Mouse (Mus musculus): ENCODE results near the gene Zcchc14. TPM values are rescaled to one million over a fixed set of nuclear protein-coding genes. Genes with fewer than 3 reads are reported as not detected.

Zcchc14 gene
- polyA plus RNA-seq, 1 experiment from 2014 or later: 20.1 TPM

DNA sequence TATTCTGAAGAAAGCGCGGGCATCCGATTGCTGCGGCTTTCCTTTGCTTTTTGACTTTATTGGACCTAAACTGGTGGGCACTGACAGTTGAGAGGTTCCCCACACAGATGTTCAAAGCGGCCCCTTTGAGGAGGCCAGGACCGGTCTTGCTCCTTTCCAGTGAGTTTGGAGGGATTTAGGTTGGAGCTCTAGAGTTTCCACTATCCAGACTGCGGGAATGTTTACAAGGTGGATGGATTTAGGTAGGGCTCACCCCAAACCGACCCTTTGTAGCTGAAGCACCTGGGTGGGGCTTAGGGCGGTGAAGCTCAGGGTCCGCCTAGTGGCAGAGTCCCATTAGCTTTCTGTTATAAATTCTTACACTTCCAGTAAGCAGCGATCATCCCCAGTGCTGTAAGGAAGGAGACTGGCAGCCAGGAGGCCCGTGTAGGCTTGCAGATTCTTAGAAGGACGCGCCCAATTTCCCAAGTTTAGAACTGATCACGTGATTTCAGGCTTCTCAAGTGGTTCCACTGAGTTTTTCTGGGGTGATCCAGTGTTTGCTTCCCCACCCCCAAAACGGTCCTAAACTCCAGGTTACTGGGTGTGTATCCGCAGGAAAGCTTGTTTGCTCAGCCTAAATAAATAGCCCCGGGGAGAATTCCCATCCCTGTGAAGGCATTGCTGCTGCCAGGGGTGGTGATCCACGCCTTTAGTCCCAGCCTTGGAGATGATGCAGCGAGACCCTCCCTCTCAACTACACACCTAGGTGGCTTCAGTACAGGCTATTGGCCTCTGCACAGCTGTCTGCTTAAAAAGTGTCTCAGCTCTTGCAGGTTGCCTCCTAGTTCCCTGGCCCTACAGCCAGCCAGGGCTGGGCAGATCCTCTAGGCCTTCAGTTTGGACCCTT, 61.3 kb downstream of the Zcchc14 start:
- Histone ChIP-seq H3K27ac (peak overlapping the region; percentile 39; the same call in 1 of the 2 replicates), H3K36me3 (peaks cover 31% of the 10 kb centered on the region), H3K4me2 (replicated peaks) (peak overlapping the region; percentile 93), H3K4me1 (peaks cover 23% of the 10 kb centered on the region), H3K9ac (peak overlapping the region; percentile 93), H3K27me3 (no peaks in the 10 kb centered on the region), H3K4me3 (peak overlapping the region; percentile 94), H3K9me3 (peaks cover 5% of the 10 kb centered on the region; the same call in 1 of the 2 replicates)
- ATAC-seq (ENCODE audit: low FRiP score, low read depth): no peak
- WGBS: 15% methylated on average over 20 of the region's 20 CpGs

DNA sequence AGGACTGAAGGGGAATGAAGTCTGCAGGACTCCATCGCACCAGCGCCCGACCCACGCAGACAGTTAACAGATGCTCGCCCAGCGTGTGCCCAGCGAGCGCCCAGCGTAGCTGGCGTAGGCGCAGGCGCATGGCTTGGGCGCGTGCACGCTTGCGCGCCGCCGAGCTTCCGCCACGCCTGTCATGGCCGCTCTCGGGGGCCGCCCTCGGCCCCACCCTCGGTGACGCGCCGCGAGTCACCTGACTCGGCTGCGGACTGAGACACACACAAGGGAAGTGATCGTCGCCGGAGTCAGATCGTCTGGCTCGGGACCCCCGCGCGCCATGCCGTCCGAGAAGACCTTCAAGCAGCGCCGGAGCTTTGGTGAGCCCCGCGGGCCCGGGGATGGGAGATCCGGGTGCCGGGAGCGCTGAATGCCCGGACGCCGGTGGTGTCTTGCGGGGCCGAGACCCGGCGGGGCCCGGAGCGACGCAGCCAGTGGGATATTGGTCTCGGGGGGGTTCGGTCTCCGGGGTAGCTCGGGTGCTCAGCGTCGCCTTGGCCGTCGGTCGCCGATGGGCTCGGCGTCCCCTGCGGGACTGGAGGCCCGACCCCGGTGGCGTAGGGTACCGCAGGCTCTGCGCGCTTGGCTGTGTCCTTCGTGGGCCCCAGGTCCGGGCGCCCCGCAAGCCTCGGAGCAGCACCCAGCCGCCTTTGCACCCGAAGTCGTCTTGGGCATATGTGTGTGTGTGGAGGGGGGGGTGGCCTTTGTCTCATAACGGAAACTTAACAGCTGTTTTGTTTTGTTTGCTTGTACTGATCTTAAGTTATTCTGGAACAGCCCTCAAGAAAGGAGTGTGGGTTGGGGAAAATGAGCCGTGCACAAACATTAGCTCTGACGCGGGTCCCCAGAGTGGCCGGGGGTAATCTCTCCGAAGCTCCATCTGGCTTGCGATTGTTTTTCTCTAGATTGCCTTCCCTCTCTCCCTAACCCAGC, 62.2 kb downstream of the Zcchc14 start, which contains the start of gene Map1lc3b:
Gene Map1lc3b, plus strand, starts transcription at position 159 of the 975 bp plus-strand sequence.
- ATAC-seq (ENCODE audit: low FRiP score, low read depth): peak; percentile 88
- H3K27ac ChIP-seq: peak within 1 kb of the TSS; percentile 39; the same call in 1 of the 2 replicates
- peaks cover 5% of the 10 kb centered on the region; the same call in 1 of the 2 replicates for H3K9me3 ChIP-seq
- under 1% methylated on average over 93 of the region's 94 CpGs for WGBS
- H3K36me3 ChIP-seq: peaks cover 22% of the 10 kb centered on the region
- no peaks in the 10 kb centered on the region for H3K27me3 ChIP-seq
- H3K4me2 ChIP-seq (replicated peaks): peak within 1 kb of the TSS; percentile 93
- H3K9ac ChIP-seq: peak within 1 kb of the TSS; percentile 93
- peaks cover 23% of the 10 kb centered on the region for H3K4me1 ChIP-seq
- peak within 1 kb of the TSS; percentile 94 for H3K4me3 ChIP-seq

DNA sequence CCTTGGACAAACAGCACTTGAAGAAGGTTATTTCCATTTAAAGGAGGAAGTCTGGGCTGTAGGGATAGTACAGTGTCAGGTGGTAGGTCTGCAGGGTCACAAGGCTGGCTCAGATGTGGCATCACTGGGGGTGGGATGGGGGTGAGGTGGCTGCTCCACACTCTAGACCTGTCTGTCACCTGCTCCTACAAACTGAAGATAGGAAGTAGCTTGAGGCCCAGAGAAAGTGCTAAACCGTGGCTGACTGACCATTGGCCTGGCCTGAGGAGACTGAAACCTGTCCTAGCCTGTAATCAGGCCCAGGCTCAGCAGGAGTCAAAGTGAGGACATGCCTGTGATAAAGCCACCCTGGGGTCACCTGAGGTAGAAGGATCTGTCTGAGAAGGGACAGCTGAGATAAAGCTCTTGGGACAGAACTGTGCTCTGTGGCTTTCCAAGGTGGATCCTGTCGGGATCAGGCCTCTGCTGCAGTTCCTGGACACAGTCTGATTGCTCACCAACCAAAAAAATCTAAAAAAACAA, 63.4 kb downstream of the Zcchc14 start:
- H3K4me1 ChIP-seq: peaks cover 27% of the 10 kb centered on the region
- WGBS: 45% methylated on average over 2 of the region's 2 CpGs
- H3K27ac ChIP-seq: no peak overlapping the region
- H3K36me3 ChIP-seq: peaks cover 11% of the 10 kb centered on the region
- H3K27me3 ChIP-seq: no peaks in the 10 kb centered on the region
- no peak overlapping the region for H3K9ac ChIP-seq
- H3K4me2 ChIP-seq (replicated peaks): no peak overlapping the region
- no peak for ATAC-seq (ENCODE audit: low FRiP score, low read depth)
- H3K4me3 ChIP-seq: 0 out of 2 replicates have a peak overlapping the region, but pooled peaks have one; percentile 94
- no peaks in the 10 kb centered on the region for H3K9me3 ChIP-seq

DNA sequence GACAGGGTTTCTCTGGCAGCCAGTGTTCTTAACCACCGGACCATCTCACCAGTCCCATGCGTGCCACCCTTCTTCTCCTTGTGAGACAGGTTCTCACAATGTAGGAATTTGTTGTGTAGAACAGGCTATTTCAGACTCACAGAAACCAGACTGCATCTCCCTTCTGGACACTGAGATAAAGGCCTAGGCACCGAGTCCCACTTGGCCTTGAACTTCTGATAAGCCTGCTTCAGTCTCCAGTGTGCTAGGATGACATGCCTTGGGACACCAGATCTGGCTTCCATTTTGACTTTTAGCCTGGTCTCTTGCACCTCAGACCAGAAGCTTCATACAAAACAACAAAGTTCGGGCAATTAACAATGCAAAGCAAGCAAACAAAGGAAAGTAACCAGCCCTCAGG, 64.0 kb downstream of the Zcchc14 start:
- no peak overlapping the region for H3K4me2 ChIP-seq (replicated peaks)
- WGBS: 86% methylated on average over 4 of the region's 4 CpGs
- H3K9me3 ChIP-seq: no peaks in the 10 kb centered on the region
- no peak overlapping the region for H3K9ac ChIP-seq
- no peaks in the 10 kb centered on the region for H3K27me3 ChIP-seq
- peaks cover 6% of the 10 kb centered on the region for H3K36me3 ChIP-seq
- H3K4me1 ChIP-seq: peaks cover 27% of the 10 kb centered on the region
- H3K4me3 ChIP-seq: no peak overlapping the region
- ATAC-seq (ENCODE audit: low FRiP score, low read depth): no peak
- H3K27ac ChIP-seq: no peak overlapping the region

DNA sequence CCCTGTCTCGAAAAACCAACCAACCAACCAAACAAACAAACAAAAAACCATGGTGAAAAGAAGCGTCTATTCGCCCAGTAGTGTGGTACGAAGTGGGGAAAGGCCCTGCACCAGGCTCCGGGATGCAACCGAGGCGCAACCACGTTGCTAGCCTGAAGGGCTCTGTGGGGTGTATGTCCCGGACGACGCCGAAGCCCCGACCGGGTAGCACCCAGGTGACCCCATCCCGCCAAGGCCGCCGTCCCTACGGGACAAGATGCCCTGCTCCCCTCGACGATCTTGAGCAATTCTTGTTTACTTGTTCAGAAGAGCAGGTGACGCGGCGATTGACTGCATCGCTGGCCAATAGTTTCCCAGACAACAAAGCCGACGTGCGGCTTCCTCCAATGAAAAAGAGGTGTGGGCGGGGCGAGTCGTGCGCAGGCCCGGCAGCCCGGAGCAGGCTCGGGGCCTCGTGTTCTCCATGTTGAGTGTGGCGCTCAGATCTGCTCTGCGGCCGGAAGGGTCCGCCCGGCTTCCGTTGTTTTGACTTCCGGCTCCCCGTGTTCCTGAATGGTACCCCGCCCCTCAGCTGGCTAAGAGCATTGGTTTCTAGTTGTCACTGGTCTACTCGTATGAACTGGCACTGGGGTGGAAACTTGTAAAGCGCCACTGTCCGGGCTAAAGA, 67.4 kb downstream of the Zcchc14 start:
- Histone ChIP-seq H3K27me3 (0 out of 2 replicates have a peak, but pooled peaks cover under 1% of the 10 kb centered on the region), H3K4me3 (peak overlapping the region; percentile 68), H3K4me1 (peaks cover 9% of the 10 kb centered on the region), H3K4me2 (replicated peaks) (peak overlapping the region; percentile 72), H3K9me3 (no peaks in the 10 kb centered on the region), H3K36me3 (no peaks in the 10 kb centered on the region), H3K9ac (peak overlapping the region; percentile 67), H3K27ac (no peak overlapping the region)
- peak; percentile 96 for ATAC-seq (ENCODE audit: low FRiP score, low read depth)
- 2% methylated on average over 47 of the region's 47 CpGs for WGBS

DNA sequence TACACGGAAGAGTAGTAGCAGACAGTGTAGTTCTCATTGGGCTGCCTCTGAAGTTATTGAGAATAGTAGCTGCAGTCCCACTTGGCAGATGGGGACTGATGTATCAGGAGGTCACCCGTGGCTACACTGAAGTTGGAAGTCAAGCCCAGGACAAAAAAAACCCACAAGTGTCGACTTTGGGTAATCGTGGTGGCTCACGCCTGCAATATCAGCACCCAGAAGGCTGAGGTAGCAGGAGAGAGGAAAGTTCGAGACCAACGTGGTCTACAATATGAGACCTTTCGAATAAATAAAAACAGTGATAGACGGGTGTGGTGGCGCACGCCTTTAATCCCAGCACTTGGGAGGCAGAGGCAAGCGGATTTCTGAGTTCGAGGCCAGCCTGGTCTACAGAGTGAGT, 68.0 kb downstream of the Zcchc14 start:
- peak overlapping the region; percentile 68 for H3K4me3 ChIP-seq
- ATAC-seq (ENCODE audit: low FRiP score, low read depth): no peak
- peaks cover 7% of the 10 kb centered on the region for H3K4me1 ChIP-seq
- 39% methylated on average over 13 of the region's 13 CpGs for WGBS
- no peak overlapping the region for H3K27ac ChIP-seq
- H3K9ac ChIP-seq: 0 out of 2 replicates have a peak overlapping the region, but pooled peaks have one; percentile 19
- no peaks in the 10 kb centered on the region for H3K9me3 ChIP-seq
- H3K36me3 ChIP-seq: no peaks in the 10 kb centered on the region
- peaks cover 5% of the 10 kb centered on the region; the same call in 1 of the 2 replicates for H3K27me3 ChIP-seq
- peak overlapping the region; percentile 72 for H3K4me2 ChIP-seq (replicated peaks)

DNA sequence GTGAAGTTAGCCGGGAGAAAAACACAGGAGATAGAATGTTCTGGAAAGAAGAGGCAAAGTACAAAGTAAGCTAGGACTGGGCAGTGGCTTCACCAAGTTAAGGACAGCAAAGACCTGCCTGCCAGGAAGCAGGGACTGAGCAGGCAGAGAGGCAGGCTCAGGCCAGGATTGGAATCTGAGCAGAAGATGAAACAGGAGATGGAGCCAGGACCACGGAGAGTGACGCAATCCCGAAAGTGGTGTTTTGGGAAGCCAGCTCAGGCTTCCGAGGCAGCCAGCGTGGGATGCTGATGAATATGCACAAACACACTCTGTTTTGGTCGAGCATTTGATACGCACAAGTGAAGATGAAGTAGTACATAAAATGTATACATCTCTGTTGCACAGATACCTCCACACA, 69.0 kb downstream of the Zcchc14 start:
- Histone ChIP-seq H3K4me2 (replicated peaks) (no peak overlapping the region), H3K36me3 (no peaks in the 10 kb centered on the region), H3K9me3 (no peaks in the 10 kb centered on the region), H3K27me3 (peaks cover 5% of the 10 kb centered on the region; the same call in 1 of the 2 replicates), H3K4me1 (peaks cover 7% of the 10 kb centered on the region), H3K9ac (no peak overlapping the region), H3K27ac (no peak overlapping the region), H3K4me3 (no peak overlapping the region)
- ATAC-seq (ENCODE audit: low FRiP score, low read depth): no peak
- 49% methylated on average over 8 of the region's 8 CpGs for WGBS

DNA sequence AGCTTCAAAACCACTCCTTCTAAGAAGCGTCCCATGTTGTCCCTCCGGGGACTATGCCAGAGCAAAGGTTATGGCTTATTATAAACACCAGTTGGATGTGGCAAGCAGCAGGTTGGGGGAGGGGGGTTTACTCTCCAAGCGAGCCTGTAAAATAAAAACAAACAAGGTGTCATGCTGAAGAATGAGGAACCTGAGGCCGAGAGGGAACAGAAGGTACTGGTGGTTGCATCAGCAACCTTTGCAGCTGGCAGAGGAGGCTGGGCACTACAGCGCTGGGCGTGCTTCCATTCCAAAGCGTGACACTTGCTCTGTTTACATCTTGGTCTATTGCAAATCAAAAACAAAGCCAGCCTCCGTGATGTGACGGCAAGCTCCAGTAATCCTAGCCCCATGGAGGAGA, 72.2 kb downstream of the Zcchc14 start:
- Histone ChIP-seq H3K4me1 (peaks cover 33% of the 10 kb centered on the region), H3K9ac (no peak overlapping the region), H3K9me3 (no peaks in the 10 kb centered on the region), H3K27ac (no peak overlapping the region), H3K27me3 (peaks cover 5% of the 10 kb centered on the region; the same call in 1 of the 2 replicates), H3K4me2 (replicated peaks) (no peak overlapping the region), H3K4me3 (no peak overlapping the region), H3K36me3 (no peaks in the 10 kb centered on the region)
- WGBS: 17% methylated on average over 9 of the region's 9 CpGs
- ATAC-seq (ENCODE audit: low FRiP score, low read depth): no peak

DNA sequence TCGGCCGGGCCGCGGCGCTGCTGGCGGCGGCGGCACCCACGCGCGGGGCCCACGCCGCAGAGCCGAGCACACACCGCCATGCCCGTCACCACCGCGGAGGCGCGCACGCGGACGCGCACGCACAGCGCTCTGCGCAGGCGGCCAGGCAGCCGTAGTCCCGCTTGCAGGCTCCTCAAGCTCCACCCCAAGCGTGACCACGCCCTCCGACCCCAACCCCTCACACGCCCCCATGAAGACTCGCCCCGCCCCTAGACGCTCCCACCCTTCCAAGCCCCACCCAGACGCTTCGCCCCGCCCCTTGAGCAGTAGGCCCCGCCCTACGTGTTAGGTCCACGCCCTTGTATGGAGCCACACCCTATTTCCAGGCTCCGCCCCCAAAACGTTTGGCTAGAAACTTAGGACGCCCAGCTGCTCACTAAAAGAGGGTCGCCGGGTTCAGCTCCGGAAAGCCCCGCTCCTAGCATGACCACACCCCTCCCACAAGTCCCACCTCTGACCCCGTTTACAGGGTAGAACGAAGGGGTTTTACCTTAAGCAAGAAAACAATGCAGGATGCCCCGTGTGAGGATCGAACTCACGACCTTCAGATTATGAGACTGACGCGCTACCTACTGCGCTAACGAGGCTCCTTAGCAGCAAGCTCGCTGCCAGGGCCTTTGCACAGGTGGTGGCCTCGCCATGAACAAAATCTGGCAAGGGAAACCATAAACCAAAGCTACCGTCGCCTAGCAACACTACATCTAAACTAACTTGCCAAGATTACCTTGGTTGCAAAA, 73.8 kb downstream of the Zcchc14 start, which contains the start of gene Fbxo31:
Gene Fbxo31, minus strand, starts transcription at position 131 of the 776 bp plus-strand sequence.
- H3K4me2 ChIP-seq (replicated peaks): peak within 1 kb of the TSS; percentile 94
- WGBS: 1% methylated on average over 53 of the region's 63 CpGs
- H3K4me1 ChIP-seq: peaks cover 34% of the 10 kb centered on the region
- no peaks in the 10 kb centered on the region for H3K36me3 ChIP-seq
- peak; percentile 92 for ATAC-seq (ENCODE audit: low FRiP score, low read depth)
- no peaks in the 10 kb centered on the region for H3K9me3 ChIP-seq
- peak within 1 kb of the TSS; percentile 91 for H3K4me3 ChIP-seq
- H3K27ac ChIP-seq: peak within 1 kb of the TSS; percentile 55
- peaks cover 5% of the 10 kb centered on the region; the same call in 1 of the 2 replicates for H3K27me3 ChIP-seq
- H3K9ac ChIP-seq: peak within 1 kb of the TSS; percentile 88

DNA sequence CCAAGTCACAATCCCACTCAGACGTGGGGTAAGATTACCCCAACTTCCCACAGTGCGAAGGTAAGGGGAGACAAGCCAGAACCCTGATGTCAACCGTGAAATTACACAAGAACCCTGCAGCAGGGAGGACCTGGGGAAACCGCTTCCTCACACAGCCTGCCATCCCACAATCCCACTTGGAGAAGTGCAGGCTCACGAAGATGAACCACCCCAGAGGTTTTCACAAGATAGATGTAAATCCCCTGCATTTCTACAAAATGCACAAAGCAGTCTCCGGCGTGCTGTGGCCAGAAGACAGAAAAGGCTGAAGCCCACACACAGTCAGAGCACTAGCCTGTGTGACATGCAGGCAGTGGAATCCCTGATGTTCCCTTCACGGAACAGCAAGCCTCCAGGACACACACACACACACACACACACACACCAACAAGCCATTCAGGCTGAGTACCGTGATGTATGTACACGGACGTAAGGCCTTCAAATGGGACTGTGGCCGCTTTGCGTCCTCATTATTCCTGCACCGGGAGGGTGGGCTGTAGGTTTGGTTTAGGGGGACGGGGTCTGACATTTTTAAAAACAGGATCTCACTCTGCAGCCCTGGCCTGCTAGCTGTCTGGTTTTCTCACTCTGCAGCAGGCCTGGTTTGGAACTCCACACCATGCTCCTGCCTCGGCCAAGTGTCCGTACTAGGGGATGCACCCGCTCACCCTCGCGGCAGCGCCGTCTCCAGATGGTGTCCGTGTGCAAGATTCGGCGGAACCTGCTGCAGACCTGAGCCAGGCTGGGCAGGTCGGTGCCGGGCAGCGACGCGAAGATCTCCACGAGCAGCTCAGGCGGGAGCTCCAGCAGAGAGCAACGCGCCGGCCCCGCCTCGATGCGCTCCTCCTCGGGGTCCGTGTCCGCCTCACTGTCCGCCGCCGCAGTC, 74.7 kb downstream of the Zcchc14 start:
- peaks cover 39% of the 10 kb centered on the region for H3K4me1 ChIP-seq
- peak; percentile 49 for ATAC-seq (ENCODE audit: low FRiP score, low read depth)
- H3K9me3 ChIP-seq: no peaks in the 10 kb centered on the region
- H3K36me3 ChIP-seq: no peaks in the 10 kb centered on the region
- H3K9ac ChIP-seq: peak overlapping the region; percentile 88
- peak overlapping the region; percentile 94 for H3K4me2 ChIP-seq (replicated peaks)
- peaks cover 5% of the 10 kb centered on the region; the same call in 1 of the 2 replicates for H3K27me3 ChIP-seq
- H3K27ac ChIP-seq: peak overlapping the region; percentile 55
- 2% methylated on average over 44 of the region's 44 CpGs for WGBS
- peak overlapping the region; percentile 91 for H3K4me3 ChIP-seq
